Mouse (Mus musculus) heart, postnatal 0 days (tissue): ENCODE measurements around the gene Xylt1. TPM values are rescaled to one million over a fixed set of nuclear protein-coding genes. Genes with fewer than 3 reads are reported as not detected.

Experiments used
- ATAC-seq: fragments of 200-750 bp; cut with Nextera tagmentation; 2 replicates; pipeline ENCODE4 v1.8.0; 2017; ENCODE audit warnings: low read depth, moderate number of reproducible peaks, moderate library complexity; ENCODE audit not compliant: insufficient read depth
- DNase-seq: peaks from one replicate; pipeline ENCODE4 v3.0.0-alpha.2; 2016; ENCODE audit warnings: low spot score
- H3K27ac ChIP-seq: fragments of 300-500 bp; sonication (generic); 2 replicates; pipeline ENCODE4 v1.5.1; 2014; ENCODE audit warnings: low read depth, mild to moderate bottlenecking
- H3K27me3 ChIP-seq: fragments of 300-500 bp; sonication (generic); 2 replicates; pipeline ENCODE4 v1.6.1; 2014; ENCODE audit warnings: low read length, mixed read lengths; ENCODE audit not compliant: control insufficient read depth, insufficient read depth
- H3K36me3 ChIP-seq: fragments of 300-500 bp; sonication (generic); replicated peaks from 2 replicates; pipeline ENCODE4 v1.6.1; 2014; ENCODE audit warnings: low read length, mixed read lengths; ENCODE audit not compliant: control insufficient read depth, insufficient read depth
- H3K4me1 ChIP-seq: fragments of 300-500 bp; sonication (generic); 2 replicates; pipeline ENCODE4 v1.6.1; 2014; ENCODE audit warnings: antibody characterized with exemption; ENCODE audit not compliant: control insufficient read depth, insufficient read depth
- H3K4me2 ChIP-seq: fragments of 300-500 bp; sonication (generic); 2 replicates; pipeline ENCODE4 v1.6.1; 2014; ENCODE audit warnings: low read depth, mild to moderate bottlenecking, low read length, moderate library complexity
- H3K4me3 ChIP-seq: fragments of 300-500 bp; sonication (generic); 2 replicates; pipeline ENCODE4 v1.5.1; 2014; ENCODE audit warnings: low read depth, low read length
- H3K9ac ChIP-seq: fragments of 300-500 bp; sonication (generic); replicated peaks from 2 replicates; pipeline ENCODE4 v1.6.1; 2014; ENCODE audit warnings: low read depth, low read length, mixed read lengths
- H3K9me3 ChIP-seq: fragments of 300-500 bp; sonication (generic); replicated peaks from 2 replicates; pipeline ENCODE4 v1.6.1; 2016; ENCODE audit warnings: low read length; ENCODE audit not compliant: control insufficient read depth
- CTCF ChIP-seq: IDR thresholded peaks from 2 replicates; pipeline ENCODE4 v1.5.1; 2016; ENCODE audit warnings: antibody characterized with exemption, control low read depth, low read depth
- EP300 ChIP-seq: IDR thresholded peaks from 2 replicates; pipeline ENCODE4 v1.6.1; 2016; ENCODE audit warnings: antibody characterized with exemption, low read depth
- WGBS: fragments of 180-500 bp; shearing (Covaris S2); extraction: QIAGEN DNeasy Blood & Tissue Kit; methylation state at CpG from one replicate; pipeline ENCODE4 v1.1.7; 2014; 5-methylcytosine and 5-hydroxymethylcytosine counted together
- polyA plus RNA-seq: library from polyadenylated mRNA; unstranded; fragments of >200 nt; fragmentation: Nextera tagmentation; extraction: Ambion mirVana; gene quantifications from 2 replicates; pipeline ENCODE4 v1.2.1, GENCODE M21; 2015
- total RNA-seq: library from RNA; depleted of rRNA; stranded (reverse); fragments of >200 nt; gene quantifications from 2 replicates; pipeline ENCODE4 v1.2.3, GENCODE M21; 2014; ENCODE audit warnings: low replicate concordance

The Xylt1 gene
- total and polyA plus RNA-seq, 2 experiments from 2014 or later = 0.36 to 8.9 TPM

DNA sequence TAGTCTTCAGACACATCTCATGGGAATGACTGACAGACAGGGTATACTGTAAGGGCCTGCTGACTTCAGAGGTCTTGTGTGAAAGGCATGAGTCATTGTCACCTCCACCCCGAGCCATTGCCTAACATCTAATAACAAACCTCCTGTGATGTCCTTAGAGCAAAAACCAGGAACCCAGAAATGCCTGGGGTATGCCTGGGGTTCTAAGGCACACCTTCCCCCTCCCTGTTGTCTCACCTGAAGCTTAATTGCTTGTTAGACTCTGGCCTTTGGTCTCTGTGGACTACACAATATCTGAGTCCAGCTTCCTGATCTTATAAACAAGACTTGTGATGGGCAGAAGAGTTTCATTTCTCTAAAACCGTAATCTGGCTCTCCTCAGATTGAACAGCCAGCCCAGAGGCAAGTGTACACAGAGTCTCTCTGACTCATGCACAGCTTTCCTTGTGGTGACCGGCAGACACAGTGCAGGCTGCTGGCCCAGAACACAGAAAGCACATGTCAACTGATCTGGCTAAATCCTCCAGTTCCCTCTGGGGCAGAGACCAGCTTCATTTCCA, 89.5 kb downstream of the Xylt1 start:
- H3K27ac ChIP-seq = peak overlapping the region; percentile 34; the same call in 1 of the 2 replicates
- DNase-seq (no peak), ATAC-seq (peak; percentile 33; the same call in 1 of the 2 replicates)
- H3K36me3 ChIP-seq = no peaks in the 10 kb centered on the region
- TF ChIP-seq EP300 (no peak), CTCF (no peak)
- no peak overlapping the region for H3K9ac ChIP-seq
- no peaks in the 10 kb centered on the region for H3K9me3 ChIP-seq
- no peaks in the 10 kb centered on the region for H3K27me3 ChIP-seq
- peaks cover 16% of the 10 kb centered on the region for H3K4me1 ChIP-seq
- no peak overlapping the region for H3K4me3 ChIP-seq
- 62% methylated on average over 3 of the region's 3 CpGs for WGBS
- H3K4me2 ChIP-seq = no peak overlapping the region

DNA sequence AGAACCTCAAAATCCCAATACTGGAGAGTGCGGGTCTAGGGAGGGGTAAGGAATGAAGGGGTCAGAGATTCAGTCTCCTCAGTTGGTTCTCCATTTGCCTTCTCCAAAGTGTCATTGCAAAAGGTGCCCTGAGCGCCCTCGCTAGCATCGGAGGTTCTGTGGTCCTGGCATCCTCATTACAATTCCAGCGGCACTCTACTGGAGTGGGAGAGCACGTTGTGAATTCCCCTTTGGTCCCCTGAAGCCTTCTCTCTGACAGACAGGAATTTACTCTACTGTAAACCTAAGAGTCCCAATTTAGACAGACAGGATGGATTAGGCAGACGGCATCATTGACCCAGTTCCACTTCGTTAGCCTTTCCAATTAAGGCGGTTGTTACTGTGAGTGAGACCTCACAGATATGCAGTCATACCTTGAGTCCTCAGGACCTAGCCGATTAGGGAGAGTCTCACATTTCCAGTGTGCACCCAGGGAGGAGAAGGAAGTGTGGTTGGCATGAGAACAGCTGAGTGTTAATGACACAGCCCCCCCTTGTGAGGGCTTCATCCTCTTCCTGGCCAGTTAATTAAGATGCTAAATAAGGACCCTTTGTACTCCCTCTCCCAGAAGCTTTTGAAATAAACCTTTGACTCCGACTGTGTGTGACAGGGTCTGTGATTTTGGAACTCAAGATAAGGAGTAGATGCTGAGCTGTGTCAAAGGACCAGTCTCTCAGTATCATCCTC, 91.4 kb downstream of the Xylt1 start:
- H3K27me3 ChIP-seq = no peaks in the 10 kb centered on the region
- H3K9me3 ChIP-seq = no peaks in the 10 kb centered on the region
- H3K27ac ChIP-seq = no peak overlapping the region
- ATAC-seq (no peak), DNase-seq (no peak)
- TF ChIP-seq EP300 (no peak), CTCF (no peak)
- peaks cover 16% of the 10 kb centered on the region for H3K4me1 ChIP-seq
- no peaks in the 10 kb centered on the region for H3K36me3 ChIP-seq
- H3K4me2 ChIP-seq = no peak overlapping the region
- 37% methylated on average over 11 of the region's 11 CpGs for WGBS
- no peak overlapping the region for H3K9ac ChIP-seq
- no peak overlapping the region for H3K4me3 ChIP-seq

DNA sequence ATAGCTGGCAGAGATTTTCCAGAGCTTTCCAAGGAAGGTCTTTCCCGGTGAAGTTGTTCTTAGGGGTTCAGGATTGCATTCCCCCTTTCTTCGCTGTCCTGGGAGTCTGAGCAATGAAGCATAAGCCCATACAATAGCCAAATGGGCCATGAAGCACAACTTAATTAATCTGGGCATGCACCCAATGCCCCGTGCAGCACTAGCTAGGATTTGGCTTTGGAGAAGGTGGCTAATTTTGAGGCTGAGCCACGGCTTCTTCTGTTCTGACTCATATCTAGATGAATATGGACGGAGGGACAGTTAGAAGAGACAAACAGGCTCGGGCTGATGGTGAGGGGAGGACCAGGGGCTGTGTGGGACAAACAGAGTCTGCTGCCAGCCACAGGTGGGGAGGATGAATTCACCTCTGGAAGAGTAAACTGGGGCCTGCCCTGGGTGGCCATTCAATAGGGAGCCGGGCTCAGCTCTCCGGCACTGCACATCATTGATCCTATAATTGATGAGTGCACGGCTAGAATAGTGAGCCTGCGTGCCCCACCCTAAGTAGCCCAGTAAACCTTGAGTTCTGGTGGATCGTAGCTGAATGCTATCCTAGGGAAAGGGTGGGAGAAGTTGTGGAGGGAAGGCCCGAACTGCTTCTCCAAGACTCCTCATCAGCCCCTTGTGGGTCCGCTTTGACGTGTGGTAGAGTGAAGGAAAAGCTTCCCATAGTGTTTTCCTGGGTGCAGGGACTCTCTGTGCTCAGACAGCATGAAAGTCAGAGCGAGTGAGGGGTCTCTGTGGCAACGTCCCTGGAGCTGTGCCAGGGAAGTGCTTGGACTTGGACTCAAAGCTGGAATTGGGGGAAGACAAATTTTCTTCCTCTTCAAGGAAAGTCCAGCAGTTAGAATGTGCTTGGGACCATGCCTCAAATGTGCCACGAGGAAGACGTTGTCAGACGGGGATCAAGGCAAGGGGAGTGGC, 92.3 kb downstream of the Xylt1 start:
- H3K4me1 ChIP-seq = peaks cover 16% of the 10 kb centered on the region
- no peak overlapping the region for H3K9ac ChIP-seq
- no peaks in the 10 kb centered on the region for H3K27me3 ChIP-seq
- TF ChIP-seq EP300 (no peak), CTCF (no peak)
- no peak overlapping the region for H3K4me3 ChIP-seq
- no peak for DNase-seq
- no peaks in the 10 kb centered on the region for H3K9me3 ChIP-seq
- no peak overlapping the region for H3K27ac ChIP-seq
- WGBS = 66% methylated on average over 19 of the region's 19 CpGs
- no peak overlapping the region for H3K4me2 ChIP-seq
- no peak for ATAC-seq
- H3K36me3 ChIP-seq = no peaks in the 10 kb centered on the region

DNA sequence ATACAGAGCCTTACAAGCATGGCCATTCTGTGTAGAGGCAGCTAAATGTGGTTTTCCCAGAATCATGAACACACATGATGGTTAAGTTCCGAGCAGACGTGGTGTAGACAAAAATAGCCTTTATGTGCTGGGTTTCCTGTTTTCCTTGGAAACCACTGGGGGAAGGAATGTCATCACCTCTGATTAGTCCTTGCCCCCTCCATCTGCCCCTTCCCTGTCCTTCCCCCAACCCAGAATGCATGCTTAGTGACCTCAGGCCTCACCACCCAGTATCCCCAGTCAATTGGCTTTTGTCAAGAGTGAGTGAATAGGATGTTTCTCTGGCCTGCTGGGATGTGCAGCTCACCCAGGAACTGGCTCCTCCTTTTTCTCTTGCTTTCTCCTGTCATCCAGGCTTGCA, 93.5 kb downstream of the Xylt1 start:
- no peaks in the 10 kb centered on the region for H3K36me3 ChIP-seq
- H3K27me3 ChIP-seq = no peaks in the 10 kb centered on the region
- DNase-seq = peak; percentile 63
- H3K27ac ChIP-seq = no peak overlapping the region
- 13% methylated on average over 2 of the region's 2 CpGs for WGBS
- no peak overlapping the region for H3K9ac ChIP-seq
- H3K4me3 ChIP-seq = no peak overlapping the region
- no peak for ATAC-seq
- TF ChIP-seq CTCF (no peak), EP300 (0 out of 2 replicates have a peak, but pooled peaks have one; percentile 61)
- H3K4me1 ChIP-seq = peaks cover 16% of the 10 kb centered on the region
- no peak overlapping the region for H3K4me2 ChIP-seq
- H3K9me3 ChIP-seq = no peaks in the 10 kb centered on the region

DNA sequence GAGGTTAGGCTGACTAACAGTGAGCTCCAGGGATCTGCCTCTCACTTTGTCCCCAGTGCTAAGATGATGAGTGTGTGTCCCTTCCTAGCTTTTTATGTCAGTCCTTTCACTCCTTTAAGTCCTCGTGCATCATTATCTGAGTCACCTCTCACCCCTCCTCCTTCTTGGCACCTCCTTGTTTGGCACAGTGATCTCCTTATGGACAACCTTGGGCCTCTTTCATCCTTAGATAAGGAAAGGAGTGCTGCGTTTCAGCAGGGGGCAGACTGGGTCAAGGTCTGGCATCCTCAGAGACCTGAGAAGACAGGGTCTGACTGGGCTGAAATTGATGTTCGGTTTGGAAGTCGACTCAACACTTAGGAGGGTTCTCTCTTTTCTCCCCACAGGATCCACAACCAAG, 94.3 kb downstream of the Xylt1 start:
- DNase-seq (no peak), ATAC-seq (no peak)
- Histone ChIP-seq H3K4me1 (peaks cover 16% of the 10 kb centered on the region), H3K9me3 (no peaks in the 10 kb centered on the region), H3K36me3 (no peaks in the 10 kb centered on the region), H3K27me3 (no peaks in the 10 kb centered on the region), H3K4me2 (no peak overlapping the region), H3K9ac (no peak overlapping the region), H3K27ac (no peak overlapping the region), H3K4me3 (no peak overlapping the region)
- no peak for TF ChIP-seq CTCF
- no peak for TF ChIP-seq EP300
- 56% methylated on average over 4 of the region's 4 CpGs for WGBS
